Comparison of ENCODE assay signal across 8 mouse cellular contexts in genomic region chr5:142812621-142812975, GRCm38 (mm10). TPM values are rescaled to one million over a fixed set of nuclear protein-coding genes. Genes with fewer than 3 reads are reported as not detected.
DNase-seq lines count a peak whose midpoint lies in the region; ATAC-seq lines count a peak whose summit lies in the region.

No protein-coding gene starts in this region.

- H3K4me2 ChIP-seq in kidney, embryonic 15.5 days = peak overlapping the region; percentile 80
- H3K4me2 ChIP-seq in limb, embryonic 11.5 days (ENCODE audit: low read depth, severe bottlenecking) = peak overlapping the region; percentile 97
- peak overlapping the region; percentile 99 for H3K4me2 ChIP-seq in neural tube, embryonic 14.5 days (ENCODE audit: low read depth, low read length)

- H3K27ac ChIP-seq in kidney, embryonic 15.5 days = peak overlapping the region; percentile 100
- peak overlapping the region; percentile 100 for H3K27ac ChIP-seq in forebrain, embryonic 10.5 days
- H3K27ac ChIP-seq in limb, embryonic 11.5 days (replicated peaks; ENCODE audit: low read depth, low read length) = 0 out of 2 replicates have a peak overlapping the region, but pooled peaks have one; percentile 42
- H3K27ac ChIP-seq in neural tube, embryonic 14.5 days (ENCODE audit: low read depth, low read length) = peak overlapping the region; percentile 100

- no peak for DNase-seq in kidney, adult 8-10 months
- DNase-seq in forebrain, embryonic 10.5 days (ENCODE audit: extremely low spot score, low spot score) = no peak
- no peak for DNase-seq in limb, embryonic 11.5 days (ENCODE audit: low spot score)

- no peaks in the 10 kb centered on the region for H3K9me3 ChIP-seq in kidney, embryonic 15.5 days (replicated peaks)
- H3K9me3 ChIP-seq in forebrain, embryonic 10.5 days = peaks cover 7% of the 10 kb centered on the region; the same call in 1 of the 2 replicates
- H3K9me3 ChIP-seq in limb, embryonic 11.5 days (ENCODE audit: control insufficient read depth, low read length) = no peaks in the 10 kb centered on the region
- H3K9me3 ChIP-seq in neural tube, embryonic 14.5 days (ENCODE audit: control insufficient read depth, low read length) = no peaks in the 10 kb centered on the region

- H3K4me3 ChIP-seq in kidney, embryonic 15.5 days (replicated peaks) = peak overlapping the region; percentile 95
- peak overlapping the region; percentile 100 for H3K4me3 ChIP-seq in forebrain, embryonic 10.5 days
- H3K4me3 ChIP-seq in limb, embryonic 11.5 days (ENCODE audit: low read depth, low read length) = peak overlapping the region; percentile 93
- H3K4me3 ChIP-seq in neural tube, embryonic 14.5 days (ENCODE audit: low read depth, low read length) = peak overlapping the region; percentile 98

- ATAC-seq in kidney, embryonic 15.5 days (replicated peaks; ENCODE audit: low FRiP score) = no peak
- no peak for ATAC-seq in limb, embryonic 11.5 days (ENCODE audit: insufficient number of reproducible peaks, low FRiP score, low TSS enrichment, low read depth)
- ATAC-seq in neural tube, embryonic 14.5 days (ENCODE audit: low read depth) = no peak
- ATAC-seq in frontal cortex, adult (ENCODE audit: low TSS enrichment) = no peak
- no peak for ATAC-seq in inflammation-experienced regulatory T-cells, adult 6 months
- no peak for ATAC-seq in erythroid progenitor cell, adult 5-6 weeks (replicated peaks; ENCODE audit: low FRiP score, poor library complexity, severe bottlenecking)

- peaks cover 37% of the 10 kb centered on the region for H3K36me3 ChIP-seq in kidney, embryonic 15.5 days
- peaks cover 75% of the 10 kb centered on the region for H3K36me3 ChIP-seq in forebrain, embryonic 10.5 days (replicated peaks)
- peaks cover 9% of the 10 kb centered on the region; the same call in 1 of the 2 replicates for H3K36me3 ChIP-seq in limb, embryonic 11.5 days (ENCODE audit: control insufficient read depth, insufficient read depth, low read length)
- peaks cover 5% of the 10 kb centered on the region for H3K36me3 ChIP-seq in neural tube, embryonic 14.5 days (ENCODE audit: control insufficient read depth, insufficient read depth, low read length)

- H3K4me1 ChIP-seq in kidney, embryonic 15.5 days = peaks cover 37% of the 10 kb centered on the region
- peaks cover 43% of the 10 kb centered on the region for H3K4me1 ChIP-seq in forebrain, embryonic 10.5 days
- H3K4me1 ChIP-seq in limb, embryonic 11.5 days (ENCODE audit: control insufficient read depth, insufficient read depth, low read length) = peaks cover 30% of the 10 kb centered on the region
- peaks cover 38% of the 10 kb centered on the region for H3K4me1 ChIP-seq in neural tube, embryonic 14.5 days (ENCODE audit: control insufficient read depth, insufficient read depth, low read length)

- H3K9ac ChIP-seq in kidney, embryonic 15.5 days = peak overlapping the region; percentile 99
- H3K9ac ChIP-seq in limb, embryonic 11.5 days (ENCODE audit: low read length) = peak overlapping the region; percentile 100
- H3K9ac ChIP-seq in neural tube, embryonic 14.5 days (replicated peaks; ENCODE audit: low read depth, low read length) = peak overlapping the region; percentile 100

- 17% methylated on average over 8 of the region's 8 CpGs for WGBS in kidney, embryonic 15.5 days
- 3% methylated on average over 8 of the region's 8 CpGs for WGBS in forebrain, embryonic 10.5 days
- WGBS in limb, embryonic 11.5 days = 10% methylated on average over 8 of the region's 8 CpGs
- 3% methylated on average over 8 of the region's 8 CpGs for WGBS in neural tube, embryonic 14.5 days

- H3K27me3 ChIP-seq in kidney, embryonic 15.5 days = no peaks in the 10 kb centered on the region
- 0 out of 2 replicates have a peak, but pooled peaks cover 4% of the 10 kb centered on the region for H3K27me3 ChIP-seq in forebrain, embryonic 10.5 days (ENCODE audit: poor library complexity, severe bottlenecking)
- H3K27me3 ChIP-seq in limb, embryonic 11.5 days (ENCODE audit: control insufficient read depth, insufficient read depth, low read length) = no peaks in the 10 kb centered on the region
- H3K27me3 ChIP-seq in neural tube, embryonic 14.5 days (ENCODE audit: control insufficient read depth, insufficient read depth, low read length) = peaks cover 4% of the 10 kb centered on the region; the same call in 1 of the 2 replicates

RNA-seq across cellular contexts. Expression of gene Tnrc18, which starts 4.9 kb away (rescaled TPM):
- polyA plus RNA-seq in kidney, embryonic 15.5 days (2015; fragmentation: Nextera tagmentation; extraction: Ambion mirVana) = 21.6 and 28.1 TPM in 2 replicates
- 21.5 and 22.7 TPM in 2 replicates for polyA plus RNA-seq in forebrain, embryonic 10.5 days (2016; fragmentation: Nextera tagmentation; extraction: Ambion mirVana)
- polyA plus RNA-seq in limb, embryonic 11.5 days (2014; fragmentation: Nextera tagmentation; extraction: Ambion mirVana) = 42.2 and 43.3 TPM in 2 replicates
- polyA plus RNA-seq in neural tube, embryonic 14.5 days (2014; fragmentation: Nextera tagmentation; extraction: Ambion mirVana) = 36.4 and 39.9 TPM in 2 replicates
- 1 to 10 TPM; 1.6 to 4.4 (median 2.9) TPM for polyA plus RNA-seq in inflammation-experienced regulatory T-cells, adult 6 months (2017; shearing (Covaris generic))
- 14.4 and 21.8 TPM in 2 replicates for total RNA-seq in erythroid progenitor cell, adult 5-6 weeks (2015; ENCODE audit: low replicate concordance)
- total RNA-seq in erythroid progenitor cell, adult 5-6 weeks (2017; ENCODE audit: low replicate concordance) = 15.1 TPM in 2 replicates

Comparison
In these comparisons a context has a peak if more than half of its experiments do, and no peak if none do; other contexts are left out.
1. H3K27ac ChIP-seq: peak in every context shown above with its lines; median percentile 100 in kidney, embryonic 15.5 days; 100 in forebrain, embryonic 10.5 days; 100 in neural tube, embryonic 14.5 days; 42 in limb, embryonic 11.5 days.